Mouse (Mus musculus): ENCODE data around the gene Gja10. TPM values are rescaled to one million over a fixed set of nuclear protein-coding genes. Genes with fewer than 3 reads are reported as not detected.
A peak's percentile ranks its signal among the peaks of the same experiment; 100 is the strongest.

Gja10 gene
- polyA plus RNA-seq (2012; rRNA removed), result not detected in 2 replicates

- DNase-seq (ENCODE audit: low spot score), result no peak
Measured at GRCm38 (mm10) chr4:32602660-32603059, at the start of gene Gja10. Gja10 (minus strand) TSS chr4:32602760.

DNA sequence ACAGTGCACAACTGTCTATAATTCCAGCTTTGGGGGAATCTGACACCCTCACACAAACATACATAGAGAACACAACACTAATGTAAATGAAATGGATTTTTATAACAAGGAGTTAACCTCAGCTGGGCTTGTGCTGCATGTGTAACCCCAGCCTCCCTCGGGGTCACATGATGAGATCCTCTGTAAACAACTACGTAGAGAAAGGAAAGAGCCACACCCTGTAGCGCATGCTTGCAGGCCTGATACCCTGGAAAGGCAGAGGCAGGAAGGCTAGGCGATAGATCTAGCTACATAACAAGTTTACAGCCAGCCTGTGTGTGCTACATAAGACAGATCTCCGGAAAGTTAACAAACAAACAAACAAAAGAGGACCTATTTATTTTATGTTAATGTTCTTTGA, 49.1 kb upstream of the Gja10 start:
- DNase-seq (ENCODE audit: low spot score), result no peak

- DNase-seq (ENCODE audit: low spot score), result no peak
Measured at GRCm38 (mm10) chr4:32621637-32622036, 19.1 kb upstream of the Gja10 start.

DNA sequence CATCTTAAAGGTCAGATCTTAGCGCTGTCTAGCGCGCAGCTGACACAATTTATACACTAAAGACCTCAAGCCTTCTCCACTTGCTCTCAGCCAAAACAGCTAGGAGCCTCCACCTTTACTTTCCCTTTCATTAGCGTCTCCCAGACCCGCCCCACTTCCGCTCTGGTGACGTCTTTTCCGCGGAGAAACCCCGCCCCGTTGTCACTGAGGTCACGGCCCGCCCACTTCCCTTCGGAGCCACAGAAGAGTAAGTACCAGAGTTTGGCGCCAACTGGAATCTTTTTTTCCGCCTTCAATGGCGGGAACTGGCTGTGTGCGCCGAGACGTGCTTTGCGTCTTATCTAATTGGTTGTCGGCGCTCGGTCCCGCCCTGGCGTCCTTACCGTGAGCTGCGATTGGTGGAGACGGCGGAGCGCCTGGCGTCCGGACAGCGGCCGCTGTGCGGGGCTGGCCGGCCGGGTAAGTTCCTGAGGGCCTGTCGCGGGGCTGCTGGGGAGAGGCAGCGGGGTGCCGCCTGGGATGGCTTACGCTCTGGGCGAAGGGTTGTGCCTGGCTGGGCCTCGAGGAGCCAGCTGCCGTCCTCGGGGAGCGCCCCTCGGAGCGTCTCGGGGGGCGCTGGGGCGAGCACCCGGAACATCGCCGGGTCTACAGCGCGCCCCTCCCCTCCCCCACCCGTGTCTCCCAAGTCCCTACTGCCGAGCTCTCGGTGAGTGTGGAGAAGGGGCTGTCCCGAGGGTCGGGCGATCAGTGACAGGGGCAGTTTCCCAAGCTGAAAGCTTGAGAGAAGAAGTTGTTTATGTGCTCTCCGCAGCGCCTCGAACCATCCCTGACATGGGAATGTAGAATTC, 12.7 kb upstream of the Gja10 start, which contains the start of gene Casp8ap2:
TSS of gene Casp8ap2 (plus strand) at position 418 of the 848 bp plus-strand sequence.
- DNase-seq (ENCODE audit: low spot score), result peak; percentile 93

DNA sequence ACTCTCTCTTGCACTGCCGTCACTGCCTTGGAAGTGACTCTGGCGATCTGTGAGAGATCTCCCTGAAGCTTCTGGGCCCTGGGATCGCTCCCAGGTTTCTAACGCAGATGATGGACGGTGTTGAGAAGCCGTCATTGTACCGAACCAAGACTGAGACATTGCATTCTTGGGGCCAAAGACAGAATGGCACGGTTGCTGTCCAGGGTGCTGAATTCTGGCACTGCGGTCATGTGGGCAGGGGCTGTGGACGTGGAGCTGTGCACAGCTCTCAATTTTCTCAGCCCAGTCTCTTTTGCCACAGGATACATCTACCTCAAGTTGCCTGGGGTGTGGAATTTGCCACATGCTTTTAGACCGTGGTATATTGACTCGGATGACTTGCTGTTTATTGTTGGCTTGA, 1.4 kb downstream of the Gja10 start:
- DNase-seq (ENCODE audit: low spot score), result peak; percentile 29

DNA sequence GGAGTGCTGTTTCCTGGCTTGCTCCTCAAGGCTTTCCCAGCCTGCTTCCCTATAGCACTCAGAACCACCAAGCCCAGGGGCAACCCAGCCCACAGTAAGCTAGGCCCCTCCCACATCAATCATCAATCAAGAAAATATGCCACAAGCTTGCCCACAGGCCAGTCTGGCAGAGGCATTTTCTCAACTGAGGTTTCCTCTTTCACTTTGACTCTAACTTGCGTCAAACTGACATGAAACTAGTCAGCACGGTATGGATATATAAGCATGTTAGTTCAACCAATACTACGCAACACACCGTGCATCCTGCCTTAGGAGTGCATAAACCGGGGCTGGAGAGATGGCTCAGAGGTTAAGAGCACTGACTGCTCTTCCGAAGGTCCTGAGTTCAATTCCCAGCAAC, 14.3 kb downstream of the Gja10 start:
- no peak for DNase-seq (ENCODE audit: low spot score)

- no peak for DNase-seq (ENCODE audit: low spot score)
Measured at GRCm38 (mm10) chr4:32587543-32587942, 15.0 kb downstream of the Gja10 start.

- no peak for DNase-seq (ENCODE audit: low spot score)
Measured at GRCm38 (mm10) chr4:32586596-32586995, 16.0 kb downstream of the Gja10 start.

GRCm38 (mm10) chr4:32584181-32584580, 18.4 kb downstream of the Gja10 start:
- DNase-seq (ENCODE audit: low spot score), result no peak

DNA sequence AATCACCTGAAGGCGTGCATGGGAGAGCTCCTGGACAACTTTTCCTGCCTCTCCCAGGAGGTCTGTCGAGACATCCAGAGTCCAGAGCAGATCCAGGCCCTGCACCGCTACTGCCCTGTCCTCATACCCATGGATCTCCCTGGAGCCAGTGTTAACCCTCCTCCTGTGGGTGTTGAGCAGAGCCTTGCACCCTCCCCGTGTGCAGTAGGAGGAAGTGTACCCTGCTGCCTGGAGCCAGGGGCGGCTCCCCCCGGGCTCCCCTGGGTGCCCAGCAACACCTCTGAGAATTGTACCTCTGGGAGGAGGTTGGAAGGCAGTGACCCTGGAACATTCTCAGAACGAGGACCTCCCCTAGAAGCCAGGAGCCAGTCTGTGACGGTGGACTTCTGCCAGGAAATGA, 22.7 kb downstream of the Gja10 start:
- no peak for DNase-seq (ENCODE audit: low spot score)

GRCm38 (mm10) chr4:32575165-32575564, 27.4 kb downstream of the Gja10 start:
- no peak for DNase-seq (ENCODE audit: low spot score)

- no peak for DNase-seq (ENCODE audit: low spot score)
Measured at GRCm38 (mm10) chr4:32574604-32575003, 28.0 kb downstream of the Gja10 start.

DNA sequence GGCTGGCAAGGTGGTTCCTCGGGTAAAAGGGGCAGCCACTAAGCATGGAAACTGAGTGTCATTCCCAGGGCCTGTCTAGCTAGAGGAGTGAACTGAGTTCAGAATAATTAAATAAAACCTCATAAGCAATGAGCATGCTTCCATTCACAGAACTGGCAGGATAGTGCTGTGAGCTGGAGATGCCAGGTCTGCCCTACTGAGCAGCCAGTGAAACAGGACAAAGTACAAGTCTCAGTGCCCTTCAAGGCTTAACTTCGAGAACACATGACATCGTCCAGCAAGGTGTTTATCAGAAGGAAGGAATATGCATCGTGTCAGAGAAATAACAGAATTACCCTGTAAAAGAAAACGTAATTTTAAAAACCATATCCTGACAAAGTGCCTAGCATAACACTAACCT, 29.0 kb downstream of the Gja10 start:
- no peak for DNase-seq (ENCODE audit: low spot score)

DNA sequence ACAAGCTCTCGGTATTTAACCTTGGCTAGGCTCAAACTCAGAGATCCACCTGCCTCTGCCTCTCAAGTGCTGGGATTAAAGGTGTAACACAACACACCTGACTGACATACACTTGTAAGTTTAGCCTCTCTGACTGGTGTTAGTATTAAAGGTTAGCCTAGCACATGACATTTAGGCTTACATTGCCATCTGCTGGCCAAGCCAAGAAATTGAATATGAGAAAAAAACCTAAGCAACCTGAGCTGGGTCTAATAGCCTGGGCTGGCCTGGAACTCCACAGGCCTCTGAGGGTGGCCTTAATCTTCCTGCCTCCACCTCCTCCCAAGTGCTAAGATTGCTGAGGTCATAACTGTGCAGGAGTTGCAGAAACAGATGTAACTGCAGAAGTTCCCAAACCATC, 30.4 kb downstream of the Gja10 start:
- DNase-seq (ENCODE audit: low spot score), result no peak

GRCm38 (mm10) chr4:32571441-32571840, 31.1 kb downstream of the Gja10 start:
- no peak for DNase-seq (ENCODE audit: low spot score)

GRCm38 (mm10) chr4:32570939-32571317, 31.6 kb downstream of the Gja10 start:
- DNase-seq (ENCODE audit: low spot score), result no peak

DNA sequence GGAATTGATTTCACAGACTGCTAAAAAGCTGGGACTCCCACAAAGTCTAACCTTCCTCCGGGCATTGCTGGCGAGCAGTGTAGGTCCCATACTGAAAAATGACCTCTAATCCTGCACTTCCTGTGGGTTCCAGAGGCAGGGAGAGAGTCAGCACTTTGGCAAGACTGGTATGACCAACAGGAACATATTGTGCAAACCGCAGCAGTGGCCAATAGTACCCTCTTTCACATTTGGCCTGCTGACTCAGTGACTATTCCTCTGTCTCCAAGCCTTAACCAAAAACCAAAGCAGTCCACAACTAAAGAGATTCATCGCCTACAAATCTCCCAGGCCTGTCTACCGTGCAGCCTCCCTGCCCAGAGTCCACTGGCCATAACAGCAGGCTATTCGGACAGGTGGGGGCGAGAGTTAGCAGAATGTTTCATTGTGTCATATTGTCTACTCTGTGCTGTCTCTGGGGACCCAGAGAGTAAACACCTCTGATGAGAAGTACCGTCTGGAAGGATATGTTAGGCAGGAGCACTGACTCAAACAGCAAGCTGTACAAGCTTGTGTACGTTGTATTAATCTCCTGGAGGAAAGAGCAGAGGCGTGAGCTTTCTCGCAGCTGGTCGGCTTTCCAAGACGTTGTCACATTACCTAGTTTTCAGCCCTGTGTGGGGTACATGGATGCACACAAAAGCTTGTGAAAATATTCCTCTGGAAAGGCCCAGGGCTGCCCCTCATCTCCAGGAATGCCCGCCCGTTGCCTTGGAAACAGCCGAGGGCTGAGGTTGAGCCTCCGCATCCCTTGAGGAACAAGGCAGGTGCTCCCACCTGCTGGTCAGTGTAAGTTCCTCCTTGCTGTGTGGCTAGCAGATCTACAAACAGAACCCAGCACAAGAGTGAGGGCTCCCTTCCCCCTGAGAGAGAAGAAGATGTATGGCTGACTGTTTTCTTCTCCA, 32.3 kb downstream of the Gja10 start:
- DNase-seq (ENCODE audit: low spot score), result no peak

DNA sequence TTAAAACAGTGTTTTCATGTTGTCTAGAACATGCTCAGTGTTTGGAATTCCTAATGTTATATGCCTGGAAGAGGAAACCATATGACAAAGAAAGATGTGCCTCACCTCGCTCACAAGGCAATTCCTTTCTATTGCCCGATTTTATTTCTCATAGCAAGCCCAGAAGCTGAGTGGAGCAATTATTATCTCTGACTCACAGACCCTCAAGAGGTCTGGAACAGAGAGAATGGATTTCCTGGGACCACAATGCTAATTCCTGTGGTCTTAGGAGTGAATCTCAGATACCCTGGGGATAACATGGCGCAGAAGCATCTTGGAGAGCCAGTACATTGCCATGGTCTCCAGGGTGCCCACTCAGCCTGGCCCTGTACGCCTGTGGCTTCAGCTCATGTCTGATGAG, 33.5 kb downstream of the Gja10 start:
- no peak for DNase-seq (ENCODE audit: low spot score)

- DNase-seq (ENCODE audit: low spot score), result no peak
Measured at GRCm38 (mm10) chr4:32564918-32565317, 37.6 kb downstream of the Gja10 start.

- no peak for DNase-seq (ENCODE audit: low spot score)
Measured at GRCm38 (mm10) chr4:32564416-32564815, 38.1 kb downstream of the Gja10 start.

GRCm38 (mm10) chr4:32562319-32563115, 40.0 kb downstream of the Gja10 start:
- no peak for DNase-seq (ENCODE audit: low spot score)
